Mouse (Mus musculus): ENCODE results near the gene C530025M09Rik. TPM values are rescaled to one million over a fixed set of nuclear protein-coding genes. Genes with fewer than 3 reads are reported as not detected.

The C530025M09Rik gene
- total and polyA plus RNA-seq, 3 experiments = not detected

DNA sequence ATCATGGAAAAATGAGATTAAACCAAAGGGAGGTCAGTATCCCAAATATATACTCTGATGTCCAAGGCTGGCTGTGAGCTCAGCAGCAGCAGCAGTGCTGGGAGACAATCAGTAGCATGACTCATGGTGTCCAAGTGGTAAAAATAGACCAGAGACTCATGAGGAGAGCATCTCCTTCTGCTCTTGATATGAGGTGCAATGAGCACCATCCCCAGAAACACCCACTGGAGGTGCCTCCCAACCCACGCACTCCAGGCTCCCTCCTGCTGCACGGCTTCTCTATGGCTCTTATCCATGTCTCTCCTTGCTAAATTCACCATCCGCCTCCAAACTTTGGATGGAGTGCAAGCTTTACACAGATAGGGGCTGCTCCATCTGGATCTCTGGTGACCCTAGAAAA, 42.3 kb upstream of the C530025M09Rik start:
- no peak overlapping the region for H3K9ac ChIP-seq (ENCODE audit: insufficient read depth, low read depth)
- no peaks in the 10 kb centered on the region for H3K4me1 ChIP-seq (ENCODE audit: control insufficient read depth in 1 of 2, insufficient read depth in 2 of 2)
- no peak overlapping the region for H3K4me3 ChIP-seq (replicated peaks in 1 of 3; ENCODE audit: low read depth in 2 of 3, low read length in 2 of 3, poor library complexity in 1 of 3)
- H3K4me2 ChIP-seq (ENCODE audit: insufficient read depth, low read depth, poor library complexity, severe bottlenecking) = no peak overlapping the region
- H3K27me3 ChIP-seq (replicated peaks) = peaks cover 1% of the 10 kb centered on the region
- H3K27ac ChIP-seq (ENCODE audit: insufficient read depth, low read depth) = no peak overlapping the region
- no peaks in the 10 kb centered on the region for H3K36me3 ChIP-seq (replicated peaks in 1 of 2; ENCODE audit: control insufficient read depth in 1 of 2, insufficient read depth in 1 of 2, low read length in 1 of 2)
- in situ Hi-C loops (cut with MboI; ENCODE audit: low pct_ligation_motif_present, low pct_unique_long_range_greater_than_20kb, low sequenced_read_pairs) (no loop called here), dilution Hi-C loops (cut with MboI; ENCODE audit: extremely low pct_ligation_motif_present, extremely low pct_unique_long_range_greater_than_20kb, low sequenced_read_pairs) (no loop called here)
- no peaks in the 10 kb centered on the region for H3K9me3 ChIP-seq (replicated peaks; ENCODE audit: low read length)
- no peak for TF ChIP-seq ETS1 (conservative IDR thresholded peaks at IDR 0.05; ENCODE audit: low read depth, low read length)
- no peak for TF ChIP-seq POLR2AphosphoS2 (IDR thresholded peaks at IDR 0.05; ENCODE audit: low read depth, low read length)
- no peak for TF ChIP-seq IRF4 (IDR thresholded peaks at IDR 0.05; ENCODE audit: low read depth, low read length)
- TF ChIP-seq SMC3 (IDR thresholded peaks at IDR 0.05; ENCODE audit: low read depth, low read length) = no peak
- TF ChIP-seq PAX5 (IDR thresholded peaks at IDR 0.05; ENCODE audit: low read length) = no peak
- TF ChIP-seq E2F4 (IDR thresholded peaks at IDR 0.05; ENCODE audit: insufficient replicate concordance, low read depth, low read length) = no peak
- TF ChIP-seq KAT2A (IDR thresholded peaks at IDR 0.05; ENCODE audit: insufficient replicate concordance, low read length) = no peak
- no peak for TF ChIP-seq MAX (IDR thresholded peaks at IDR 0.05; ENCODE audit: low read length)
- TF ChIP-seq CHD1 (IDR thresholded peaks at IDR 0.05; ENCODE audit: low read depth, low read length) = no peak
- TF ChIP-seq JUND (conservative IDR thresholded peaks at IDR 0.05; ENCODE audit: low read depth, low read length) = no peak
- TF ChIP-seq HCFC1 (IDR thresholded peaks at IDR 0.05; ENCODE audit: low read depth, low read length) = no peak
- no peak for TF ChIP-seq UBTF (IDR thresholded peaks at IDR 0.05; ENCODE audit: low read depth, low read length)
- TF ChIP-seq CHD2 (IDR thresholded peaks at IDR 0.05; ENCODE audit: low read length) = no peak
- no peak for TF ChIP-seq GABPA (IDR thresholded peaks at IDR 0.05; ENCODE audit: insufficient replicate concordance, low read depth, low read length)
- TF ChIP-seq TCF12 (IDR thresholded peaks at IDR 0.05; ENCODE audit: low read depth, low read length) = no peak
- no peak for TF ChIP-seq NRF1 (IDR thresholded peaks at IDR 0.05; ENCODE audit: low read depth, low read length)
- TF ChIP-seq RCOR1 (conservative IDR thresholded peaks at IDR 0.05; ENCODE audit: low read depth, low read length) = no peak
- no peak for TF ChIP-seq RAD21 (IDR thresholded peaks at IDR 0.05; ENCODE audit: low read depth, low read length)
- no peak for TF ChIP-seq EP300 (IDR thresholded peaks at IDR 0.05; ENCODE audit: low read length)
- no peak for TF ChIP-seq CTCF (conservative IDR thresholded peaks at IDR 0.05 in 1 of 2, IDR thresholded peaks at IDR 0.05 in 1 of 2; ENCODE audit: low read depth in 2 of 2, low read length in 2 of 2)
- no peaks in the 10 kb centered on the region for H3K79me2 ChIP-seq (replicated peaks; ENCODE audit: control insufficient read depth, extremely low read depth, insufficient read depth, poor library complexity, severe bottlenecking)
- no peak for DNase-seq (ENCODE audit: extremely low read depth)

DNA sequence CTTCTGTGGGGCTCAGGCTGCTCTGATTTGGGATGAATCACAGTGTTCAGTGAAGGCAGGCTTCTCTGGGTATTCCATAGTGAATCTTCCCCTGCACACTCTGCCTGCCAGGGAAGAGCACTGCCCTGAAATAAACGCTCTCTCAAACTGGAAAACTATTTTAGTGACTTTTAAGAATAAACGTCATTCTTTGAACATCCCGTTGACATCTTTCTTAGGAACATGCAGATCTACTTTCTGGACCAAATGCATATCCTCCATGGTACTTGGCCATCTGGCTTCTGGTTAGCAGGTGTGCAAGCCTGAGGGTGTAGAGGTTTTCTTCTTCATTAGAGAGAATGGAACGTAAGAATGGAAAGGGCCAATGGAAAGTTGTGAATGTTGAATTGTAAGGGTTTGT, 41.5 kb upstream of the C530025M09Rik start:
- dilution Hi-C loops (cut with MboI; ENCODE audit: extremely low pct_ligation_motif_present, extremely low pct_unique_long_range_greater_than_20kb, low sequenced_read_pairs) = no loop called here

More for the DNA sequence above, 41.5 kb upstream of the C530025M09Rik start:
- Histone ChIP-seq H3K36me3 (replicated peaks in 1 of 2; ENCODE audit: control insufficient read depth in 1 of 2, insufficient read depth in 1 of 2, low read length in 1 of 2) (no peaks in the 10 kb centered on the region), H3K4me1 (ENCODE audit: control insufficient read depth in 1 of 2, insufficient read depth in 2 of 2) (no peaks in the 10 kb centered on the region), H3K4me2 (ENCODE audit: insufficient read depth, low read depth, poor library complexity, severe bottlenecking) (no peak overlapping the region), H3K79me2 (replicated peaks; ENCODE audit: control insufficient read depth, extremely low read depth, insufficient read depth, poor library complexity, severe bottlenecking) (no peaks in the 10 kb centered on the region), H3K27ac (ENCODE audit: insufficient read depth, low read depth) (no peak overlapping the region), H3K27me3 (replicated peaks) (peaks cover 1% of the 10 kb centered on the region), H3K9ac (ENCODE audit: insufficient read depth, low read depth) (no peak overlapping the region), H3K9me3 (replicated peaks; ENCODE audit: low read length) (no peaks in the 10 kb centered on the region), H3K4me3 (replicated peaks in 1 of 3; ENCODE audit: low read depth in 2 of 3, low read length in 2 of 3, poor library complexity in 1 of 3) (no peak overlapping the region)
- no peak for TF ChIP-seq CHD1 (IDR thresholded peaks at IDR 0.05; ENCODE audit: low read depth, low read length)
- no peak for TF ChIP-seq ELF1 (IDR thresholded peaks at IDR 0.05; ENCODE audit: low read depth, low read length)
- TF ChIP-seq PAX5 (IDR thresholded peaks at IDR 0.05; ENCODE audit: low read length) = no peak
- TF ChIP-seq UBTF (IDR thresholded peaks at IDR 0.05; ENCODE audit: low read depth, low read length) = no peak
- TF ChIP-seq GABPA (IDR thresholded peaks at IDR 0.05; ENCODE audit: insufficient replicate concordance, low read depth, low read length) = no peak
- TF ChIP-seq JUND (conservative IDR thresholded peaks at IDR 0.05; ENCODE audit: low read depth, low read length) = no peak
- no peak for TF ChIP-seq ZNF384 (IDR thresholded peaks at IDR 0.05; ENCODE audit: low read depth, low read length)
- no peak for TF ChIP-seq NRF1 (IDR thresholded peaks at IDR 0.05; ENCODE audit: low read depth, low read length)
- no peak for TF ChIP-seq IRF4 (IDR thresholded peaks at IDR 0.05; ENCODE audit: low read depth, low read length)
- TF ChIP-seq E2F4 (IDR thresholded peaks at IDR 0.05; ENCODE audit: insufficient replicate concordance, low read depth, low read length) = no peak
- no peak for TF ChIP-seq MAX (IDR thresholded peaks at IDR 0.05; ENCODE audit: low read length)
- no peak for TF ChIP-seq MAFK (IDR thresholded peaks at IDR 0.05; ENCODE audit: insufficient replicate concordance, low read length)
- TF ChIP-seq POLR2AphosphoS2 (IDR thresholded peaks at IDR 0.05; ENCODE audit: low read depth, low read length) = no peak
- no peak for TF ChIP-seq MYC (IDR thresholded peaks at IDR 0.05; ENCODE audit: low read depth, low read length)
- no peak for TF ChIP-seq ZKSCAN1 (IDR thresholded peaks at IDR 0.05; ENCODE audit: borderline replicate concordance, low read depth, low read length)
- no peak for TF ChIP-seq TBP (conservative IDR thresholded peaks at IDR 0.05; ENCODE audit: low read depth, low read length)
- TF ChIP-seq CTCF (conservative IDR thresholded peaks at IDR 0.05 in 1 of 2, IDR thresholded peaks at IDR 0.05 in 1 of 2; ENCODE audit: low read depth in 2 of 2, low read length in 2 of 2) = no peak
- no peak for TF ChIP-seq ZMIZ1 (IDR thresholded peaks at IDR 0.05; ENCODE audit: low read depth, low read length)
- DNase-seq (ENCODE audit: extremely low read depth) = no peak
- in situ Hi-C loops (cut with MboI; ENCODE audit: low pct_ligation_motif_present, low pct_unique_long_range_greater_than_20kb, low sequenced_read_pairs) = no loop called here

Measured in CH12.LX (cell line).